Mouse (Mus musculus) forebrain, postnatal 0 days (tissue): ENCODE data around the gene Slc44a1. TPM values are rescaled to one million over a fixed set of nuclear protein-coding genes. Genes with fewer than 3 reads are reported as not detected.
A peak's percentile ranks its signal among the peaks of the same experiment; 100 is the strongest.

Experiments used
- ATAC-seq: fragments of 200-750 bp; cut with Nextera tagmentation; 2 replicates; pipeline ENCODE4 v1.8.0; 2017; ENCODE audit warnings: mild to moderate bottlenecking, moderate library complexity
- DNase-seq: peaks from one replicate; pipeline ENCODE4 v3.0.0-alpha.2; 2015
- H3K27ac ChIP-seq: fragments of 300-500 bp; sonication (generic); 2 replicates; pipeline ENCODE4 v1.5.1; 2014; ENCODE audit warnings: low read depth, mild to moderate bottlenecking, antibody characterized with exemption, low read length, moderate library complexity, mixed read lengths
- H3K27me3 ChIP-seq: fragments of 300-500 bp; sonication (generic); 2 replicates; pipeline ENCODE4 v1.6.1; 2014; ENCODE audit warnings: mild to moderate bottlenecking, low read length, mixed read lengths; ENCODE audit not compliant: insufficient read depth
- H3K36me3 ChIP-seq: fragments of 300-500 bp; sonication (generic); 2 replicates; pipeline ENCODE4 v1.6.1; 2014; ENCODE audit warnings: mild to moderate bottlenecking, moderate library complexity; ENCODE audit not compliant: insufficient read depth
- H3K4me1 ChIP-seq: fragments of 300-500 bp; sonication (generic); 2 replicates; pipeline ENCODE4 v1.6.1; 2014; ENCODE audit warnings: antibody characterized with exemption; ENCODE audit not compliant: insufficient read depth
- H3K4me2 ChIP-seq: fragments of 300-500 bp; sonication (generic); 2 replicates; pipeline ENCODE4 v1.6.1; 2014; ENCODE audit warnings: low read depth, mild to moderate bottlenecking, moderate library complexity
- H3K4me3 ChIP-seq: fragments of 300-500 bp; sonication (generic); 2 replicates; pipeline ENCODE4 v1.5.1; 2014; ENCODE audit warnings: low read depth, low read length, mixed read lengths
- H3K9ac ChIP-seq: fragments of 300-500 bp; sonication (generic); 2 replicates; pipeline ENCODE4 v1.6.1; 2014; ENCODE audit warnings: mild to moderate bottlenecking
- H3K9me3 ChIP-seq: fragments of 300-500 bp; sonication (generic); 2 replicates; pipeline ENCODE4 v1.6.1; 2016; ENCODE audit warnings: low read length
- CTCF ChIP-seq: sonication (generic); IDR thresholded peaks from 2 replicates; pipeline ENCODE4 v1.5.1; 2016; ENCODE audit warnings: antibody characterized with exemption, control low read depth, low read depth
- WGBS: fragments of 180-500 bp; shearing (Covaris S2); extraction: QIAGEN DNeasy Blood & Tissue Kit; methylation state at CpG from one replicate; pipeline ENCODE4 v1.1.7; 2014; 5-methylcytosine and 5-hydroxymethylcytosine counted together
- polyA plus RNA-seq: library from polyadenylated mRNA; unstranded; fragments of >200 nt; fragmentation: Nextera tagmentation; extraction: Ambion mirVana; gene quantifications from 2 replicates; pipeline ENCODE4 v1.2.1, GENCODE M21; 2015
- total RNA-seq: library from RNA; depleted of rRNA; stranded (reverse); fragments of >200 nt; gene quantifications from 2 replicates; pipeline ENCODE4 v1.2.3, GENCODE M21; 2014

The Slc44a1 gene
- total and polyA plus RNA-seq, 2 experiments from 2014 or later: 12.4 to 29.3 TPM

DNA sequence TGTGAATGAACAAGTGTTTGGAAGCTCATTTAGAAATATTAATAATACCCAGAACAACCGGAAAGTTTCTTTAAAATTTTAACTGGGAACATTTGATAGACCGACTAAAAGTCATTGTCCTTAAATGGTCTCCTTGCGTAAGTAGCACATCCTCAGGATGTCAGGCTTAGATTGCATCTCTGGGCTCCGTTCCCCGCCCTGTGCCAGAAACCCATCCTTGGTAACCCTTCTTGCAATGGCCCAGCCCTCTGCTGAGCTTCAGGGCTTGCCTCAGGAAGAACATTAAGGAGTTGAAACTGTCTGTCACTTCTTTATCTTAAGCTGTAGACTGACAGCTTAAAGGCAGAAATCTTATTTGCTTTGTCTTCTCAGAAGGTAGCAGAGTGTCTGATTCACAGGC is 107.2 kb downstream of the Slc44a1 start:
- Histone ChIP-seq H3K4me3 (no peak overlapping the region), H3K27me3 (no peaks in the 10 kb centered on the region), H3K9me3 (no peaks in the 10 kb centered on the region), H3K4me1 (no peaks in the 10 kb centered on the region), H3K4me2 (no peak overlapping the region), H3K36me3 (peaks cover 50% of the 10 kb centered on the region), H3K27ac (no peak overlapping the region), H3K9ac (no peak overlapping the region)
- DNase-seq (no peak), ATAC-seq (no peak)
- TF ChIP-seq CTCF: no peak
- 96% methylated on average over 5 of the region's 5 CpGs for WGBS

DNA sequence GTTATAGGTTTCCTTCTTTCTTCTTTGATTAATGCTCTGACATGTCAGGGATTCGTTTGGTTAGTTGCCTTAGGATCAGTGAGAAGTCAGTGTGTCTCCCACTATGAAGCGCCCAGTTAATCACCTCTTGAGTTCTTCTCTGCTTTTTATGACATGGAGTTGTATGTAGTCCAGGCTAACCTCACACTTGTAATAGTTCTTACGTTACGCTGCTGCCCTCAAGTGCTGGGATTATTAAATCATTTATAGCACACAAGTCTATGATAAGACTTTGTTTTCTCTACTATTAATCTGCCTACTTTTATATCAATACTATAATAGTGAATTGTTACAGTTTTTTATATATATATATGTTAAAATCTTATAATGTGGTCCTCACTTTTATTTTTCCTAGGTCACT is 109.2 kb downstream of the Slc44a1 start:
- DNase-seq (peak; percentile 62), ATAC-seq (peak; percentile 47; the same call in 1 of the 2 replicates)
- 80% methylated on average over 4 of the region's 4 CpGs for WGBS
- H3K27ac ChIP-seq: no peak overlapping the region
- no peak overlapping the region for H3K4me3 ChIP-seq
- no peaks in the 10 kb centered on the region for H3K4me1 ChIP-seq
- H3K9ac ChIP-seq: no peak overlapping the region
- H3K4me2 ChIP-seq: no peak overlapping the region
- peaks cover 44% of the 10 kb centered on the region for H3K36me3 ChIP-seq
- H3K9me3 ChIP-seq: no peaks in the 10 kb centered on the region
- TF ChIP-seq CTCF: peak; percentile 49
- H3K27me3 ChIP-seq: no peaks in the 10 kb centered on the region

DNA sequence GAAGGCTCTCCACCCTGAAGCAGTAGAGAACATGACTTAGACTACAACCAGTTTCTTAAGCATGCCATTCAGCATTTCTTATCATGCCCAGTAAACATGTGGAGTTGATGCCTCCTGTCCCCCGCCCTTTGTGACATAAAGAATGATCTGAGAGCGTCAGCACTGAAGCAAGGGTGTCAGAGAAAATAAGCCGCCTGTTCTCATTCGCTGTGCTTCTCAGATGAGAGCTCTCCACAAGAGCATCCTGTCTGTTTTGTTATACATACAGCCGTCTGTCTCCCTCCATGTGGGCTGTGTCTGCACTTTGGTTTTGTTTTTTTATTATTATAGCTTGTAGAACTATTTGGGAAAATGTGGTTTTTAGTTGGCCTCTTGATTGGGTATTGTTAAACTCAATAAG is 124.4 kb downstream of the Slc44a1 start:
- Histone ChIP-seq H3K4me3 (no peak overlapping the region), H3K9me3 (no peaks in the 10 kb centered on the region), H3K9ac (no peak overlapping the region), H3K4me2 (no peak overlapping the region), H3K27me3 (no peaks in the 10 kb centered on the region), H3K36me3 (peaks cover 24% of the 10 kb centered on the region), H3K4me1 (no peaks in the 10 kb centered on the region), H3K27ac (no peak overlapping the region)
- DNase-seq (no peak), ATAC-seq (no peak)
- no peak for TF ChIP-seq CTCF
- whole genome bisulfite sequencing: 74% methylated on average over 5 of the region's 5 CpGs

DNA sequence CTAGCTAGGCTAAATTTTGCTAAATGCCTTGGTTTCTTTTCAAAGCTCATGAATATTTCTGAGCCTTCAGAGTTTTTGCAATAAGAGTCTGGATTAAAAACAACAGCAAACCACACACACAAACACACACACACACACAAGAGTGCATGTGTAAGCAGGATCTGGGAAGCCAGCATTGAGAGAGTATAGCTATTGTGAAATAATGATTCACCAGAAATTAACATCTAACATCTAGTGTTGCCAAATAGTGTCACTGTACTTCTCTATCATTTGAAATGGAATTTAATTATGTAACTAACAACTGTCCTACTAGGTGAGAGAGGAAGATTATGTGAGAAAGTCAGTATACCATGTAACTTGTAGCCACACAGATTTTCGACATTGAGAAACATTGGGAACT is 126.9 kb downstream of the Slc44a1 start:
- WGBS: 90% methylated on average over 1 of the region's 1 CpGs
- Histone ChIP-seq H3K27ac (no peak overlapping the region), H3K9ac (no peak overlapping the region), H3K36me3 (peaks cover 10% of the 10 kb centered on the region), H3K4me3 (no peak overlapping the region), H3K9me3 (no peaks in the 10 kb centered on the region), H3K4me1 (no peaks in the 10 kb centered on the region), H3K4me2 (no peak overlapping the region), H3K27me3 (no peaks in the 10 kb centered on the region)
- ATAC-seq (no peak), DNase-seq (no peak)
- no peak for TF ChIP-seq CTCF

DNA sequence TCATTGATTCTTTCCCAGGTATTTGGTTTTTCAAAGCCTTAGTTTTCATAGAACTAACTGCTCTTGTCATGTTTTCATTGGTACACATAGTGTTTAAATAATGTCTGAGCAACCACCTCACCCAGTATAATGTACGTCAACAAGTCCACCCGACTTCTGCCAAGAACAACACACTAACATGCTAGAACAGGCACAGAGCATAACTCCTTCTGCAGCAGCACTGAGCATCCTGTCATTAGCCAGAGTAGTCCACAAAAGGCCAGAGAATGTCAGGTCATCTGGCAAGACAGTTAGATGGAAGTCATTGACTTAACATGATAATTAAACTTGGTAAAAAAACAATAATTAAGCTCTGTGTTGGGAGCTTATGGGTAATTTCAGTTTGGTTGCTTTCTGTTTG is 135.3 kb downstream of the Slc44a1 start:
- ATAC-seq (no peak), DNase-seq (no peak)
- H3K4me2 ChIP-seq: no peak overlapping the region
- H3K4me1 ChIP-seq: no peaks in the 10 kb centered on the region
- no peaks in the 10 kb centered on the region for H3K9me3 ChIP-seq
- H3K4me3 ChIP-seq: no peak overlapping the region
- no peak overlapping the region for H3K9ac ChIP-seq
- no peaks in the 10 kb centered on the region for H3K27me3 ChIP-seq
- WGBS: 86% methylated on average over 2 of the region's 2 CpGs
- TF ChIP-seq CTCF: no peak
- no peak overlapping the region for H3K27ac ChIP-seq
- no peaks in the 10 kb centered on the region for H3K36me3 ChIP-seq

DNA sequence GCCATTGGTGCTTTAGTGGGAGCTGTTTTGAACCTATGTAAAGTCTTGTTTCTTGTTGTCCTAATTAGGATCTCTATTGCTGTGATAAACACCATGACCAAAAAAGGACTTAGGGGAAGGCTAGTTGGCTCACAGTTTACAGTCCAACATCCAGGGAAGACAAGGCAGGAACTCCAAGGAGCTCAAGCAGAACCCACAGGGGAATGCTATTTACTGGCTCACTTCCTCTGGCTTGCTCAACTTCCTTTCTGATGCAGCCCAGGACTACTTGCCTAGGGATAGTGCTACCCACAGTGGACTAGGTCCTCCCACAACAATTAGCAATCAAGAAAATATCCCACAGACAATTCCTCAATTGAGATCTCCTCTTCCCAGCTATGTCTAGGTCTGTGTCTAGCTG is 147.5 kb downstream of the Slc44a1 start:
- no peaks in the 10 kb centered on the region for H3K27me3 ChIP-seq
- H3K27ac ChIP-seq: no peak overlapping the region
- ATAC-seq: no peak
- no peak overlapping the region for H3K4me3 ChIP-seq
- H3K36me3 ChIP-seq: no peaks in the 10 kb centered on the region
- H3K9me3 ChIP-seq: no peaks in the 10 kb centered on the region
- TF ChIP-seq CTCF: no peak
- no peak overlapping the region for H3K4me2 ChIP-seq
- DNase-seq: no peak
- no peak overlapping the region for H3K9ac ChIP-seq
- H3K4me1 ChIP-seq: no peaks in the 10 kb centered on the region

DNA sequence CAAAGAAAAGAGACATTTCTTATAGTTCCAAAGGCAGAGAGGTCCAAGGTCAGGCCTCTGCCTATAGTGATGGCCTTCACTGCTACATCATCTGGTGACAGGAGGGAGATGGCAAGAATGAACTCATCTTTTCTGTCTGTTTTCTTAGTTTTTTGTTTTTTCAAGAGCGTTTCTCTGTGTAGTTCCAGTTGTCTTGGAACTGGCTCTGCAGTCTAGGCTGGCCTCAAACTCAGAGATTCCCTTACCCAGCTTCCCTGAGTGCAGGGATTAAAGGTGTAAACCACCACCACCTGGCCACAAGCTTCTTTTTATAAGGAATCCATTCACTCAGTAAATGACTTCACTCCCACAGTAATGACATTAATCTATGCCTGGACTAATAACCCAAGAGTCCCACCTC is 148.7 kb downstream of the Slc44a1 start:
- Histone ChIP-seq H3K4me3 (no peak overlapping the region), H3K27me3 (no peaks in the 10 kb centered on the region), H3K36me3 (no peaks in the 10 kb centered on the region), H3K4me2 (no peak overlapping the region), H3K4me1 (no peaks in the 10 kb centered on the region), H3K9me3 (no peaks in the 10 kb centered on the region), H3K27ac (no peak overlapping the region), H3K9ac (no peak overlapping the region)
- ATAC-seq (no peak), DNase-seq (no peak)
- WGBS: 87% methylated on average over 1 of the region's 1 CpGs
- TF ChIP-seq CTCF: no peak

DNA sequence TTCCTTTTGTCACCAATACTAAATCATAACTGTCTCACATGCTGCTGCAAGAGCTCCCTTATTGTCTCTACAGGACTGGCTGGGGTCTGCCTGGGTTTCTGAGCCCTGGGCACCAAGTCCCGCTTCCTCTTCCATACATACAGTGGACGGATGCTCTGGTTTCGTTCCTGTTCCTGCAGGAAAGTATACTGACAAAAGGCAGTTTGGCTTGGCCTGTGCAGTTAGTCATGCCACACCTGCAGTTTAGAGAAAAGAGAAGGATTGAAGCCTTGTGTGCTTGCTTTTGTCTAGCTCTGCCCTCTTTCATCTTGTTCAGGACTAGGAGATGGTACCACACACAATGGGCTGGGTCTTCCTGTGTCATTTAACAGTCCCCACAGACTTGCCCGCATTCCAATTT is 149.3 kb downstream of the Slc44a1 start:
- Histone ChIP-seq H3K4me2 (no peak overlapping the region), H3K4me3 (no peak overlapping the region), H3K36me3 (no peaks in the 10 kb centered on the region), H3K9ac (no peak overlapping the region), H3K27ac (no peak overlapping the region), H3K9me3 (no peaks in the 10 kb centered on the region), H3K27me3 (no peaks in the 10 kb centered on the region), H3K4me1 (no peaks in the 10 kb centered on the region)
- 87% methylated on average over 4 of the region's 4 CpGs for WGBS
- DNase-seq: no peak
- TF ChIP-seq CTCF: no peak
- no peak for ATAC-seq
